Mouse (Mus musculus) lung, postnatal 0 days (tissue): Measurements from ENCODE around the gene Pnpla8. TPM values are rescaled to one million over a fixed set of nuclear protein-coding genes. Genes with fewer than 3 reads are reported as not detected.

Experiments used
- ATAC-seq: fragments of 200-750 bp; cut with Nextera tagmentation; 2 replicates; pipeline ENCODE4 v1.8.0; 2017; ENCODE audit warnings: moderate library complexity
- DNase-seq: peaks from one replicate; pipeline ENCODE4 v3.0.0-alpha.2; 2016; ENCODE audit warnings: low spot score
- H3K27ac ChIP-seq: fragments of 300-500 bp; sonication (generic); 2 replicates; pipeline ENCODE4 v1.5.1; 2014; ENCODE audit warnings: antibody characterized with exemption, mild to moderate bottlenecking, low read length, mixed read lengths
- H3K27me3 ChIP-seq: fragments of 300-500 bp; sonication (generic); replicated peaks from 2 replicates; pipeline ENCODE4 v1.6.1; 2014; ENCODE audit warnings: low read length, mixed read lengths; ENCODE audit not compliant: insufficient read depth
- H3K36me3 ChIP-seq: fragments of 300-500 bp; sonication (generic); 2 replicates; pipeline ENCODE4 v1.6.1; 2014; ENCODE audit warnings: low read length, mixed read lengths; ENCODE audit not compliant: insufficient read depth
- H3K4me1 ChIP-seq: fragments of 300-500 bp; sonication (generic); 2 replicates; pipeline ENCODE4 v1.6.1; 2014; ENCODE audit warnings: antibody characterized with exemption, low read depth, low read length, mixed read lengths; ENCODE audit not compliant: insufficient read depth
- H3K4me2 ChIP-seq: fragments of 300-500 bp; sonication (generic); replicated peaks from 2 replicates; pipeline ENCODE4 v1.6.1; 2014; ENCODE audit warnings: low read depth, mild to moderate bottlenecking, low read length, moderate library complexity, mixed read lengths
- H3K4me3 ChIP-seq: fragments of 300-500 bp; sonication (generic); 2 replicates; pipeline ENCODE4 v1.5.1; 2014; ENCODE audit warnings: low read depth, low read length
- H3K9ac ChIP-seq: fragments of 300-500 bp; sonication (generic); replicated peaks from 2 replicates; pipeline ENCODE4 v1.6.1; 2014; ENCODE audit warnings: low read depth, mild to moderate bottlenecking
- H3K9me3 ChIP-seq: fragments of 300-500 bp; sonication (generic); 2 replicates; pipeline ENCODE4 v1.6.1; 2016; ENCODE audit warnings: low read length, mixed read lengths
- CTCF ChIP-seq: IDR thresholded peaks from 2 replicates; pipeline ENCODE4 v1.5.1; 2016; ENCODE audit warnings: antibody characterized with exemption, mild to moderate bottlenecking
- EP300 ChIP-seq: IDR thresholded peaks from 2 replicates; pipeline ENCODE4 v1.6.1; 2016; ENCODE audit warnings: antibody characterized with exemption, mild to moderate bottlenecking, control low read depth
- WGBS: fragments of 180-500 bp; shearing (Covaris S2); extraction: QIAGEN DNeasy Blood & Tissue Kit; methylation state at CpG from one replicate; pipeline ENCODE4 v1.1.7; 2014; 5-methylcytosine and 5-hydroxymethylcytosine counted together
- polyA plus RNA-seq: library from polyadenylated mRNA; unstranded; fragments of >200 nt; fragmentation: Nextera tagmentation; extraction: Ambion mirVana; gene quantifications from 2 replicates; pipeline ENCODE4 v1.2.1, GENCODE M21; 2015

The Pnpla8 gene
- polyA plus RNA-seq, 1 experiment from 2014 or later, result 72.4 TPM

DNA sequence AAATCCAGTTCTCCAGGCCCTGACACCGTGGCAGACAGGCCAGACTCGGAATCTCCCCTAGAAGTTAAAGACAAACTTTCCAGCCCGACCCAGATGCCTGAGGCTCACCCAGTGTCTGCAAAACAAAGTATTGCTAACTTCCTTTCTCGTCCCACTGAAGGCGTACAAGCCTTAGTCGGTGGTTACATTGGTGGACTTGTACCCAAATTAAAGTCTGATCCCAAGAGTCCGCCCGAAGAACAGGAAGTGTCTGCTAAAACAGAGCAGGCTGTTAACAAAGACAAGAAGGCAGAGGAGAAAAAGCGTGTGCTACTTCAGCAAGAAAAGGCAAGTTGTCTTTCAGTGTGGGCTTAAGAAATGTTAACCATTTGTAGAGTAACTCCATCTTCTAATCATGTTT lies 62.2 kb downstream of the Pnpla8 start:
- Histone ChIP-seq H3K4me1 (no peaks in the 10 kb centered on the region), H3K4me2 (no peak overlapping the region), H3K27ac (no peak overlapping the region), H3K36me3 (0 out of 2 replicates have a peak, but pooled peaks cover 8% of the 10 kb centered on the region), H3K9me3 (no peaks in the 10 kb centered on the region), H3K9ac (no peak overlapping the region), H3K4me3 (no peak overlapping the region), H3K27me3 (no peaks in the 10 kb centered on the region)
- WGBS, result 44% methylated on average over 9 of the region's 9 CpGs
- no peak for TF ChIP-seq EP300
- TF ChIP-seq CTCF, result no peak
- DNase-seq, result peak; percentile 20
- no peak for ATAC-seq

DNA sequence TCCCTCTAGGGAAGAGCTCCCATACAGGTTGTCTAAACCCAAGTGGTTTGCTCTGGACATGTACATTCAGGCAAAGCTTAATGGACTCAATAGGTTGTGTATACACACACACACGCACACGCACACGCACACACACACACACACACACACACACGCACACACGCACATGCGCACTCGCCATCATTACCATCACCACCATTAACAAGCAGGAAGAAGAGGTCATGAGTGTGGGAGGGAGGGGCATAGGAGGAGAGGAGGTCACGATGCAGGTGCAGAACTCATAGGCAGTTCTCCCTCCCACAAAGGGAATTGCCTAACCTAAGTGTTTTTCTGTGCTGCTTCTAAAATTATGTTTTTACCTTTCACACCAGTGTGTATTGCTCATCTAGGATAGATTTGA lies 65.8 kb downstream of the Pnpla8 start:
- no peak for TF ChIP-seq CTCF
- TF ChIP-seq EP300, result no peak
- peaks cover 19% of the 10 kb centered on the region; the same call in 1 of the 2 replicates for H3K36me3 ChIP-seq
- 93% methylated on average over 8 of the region's 8 CpGs for WGBS

DNA sequence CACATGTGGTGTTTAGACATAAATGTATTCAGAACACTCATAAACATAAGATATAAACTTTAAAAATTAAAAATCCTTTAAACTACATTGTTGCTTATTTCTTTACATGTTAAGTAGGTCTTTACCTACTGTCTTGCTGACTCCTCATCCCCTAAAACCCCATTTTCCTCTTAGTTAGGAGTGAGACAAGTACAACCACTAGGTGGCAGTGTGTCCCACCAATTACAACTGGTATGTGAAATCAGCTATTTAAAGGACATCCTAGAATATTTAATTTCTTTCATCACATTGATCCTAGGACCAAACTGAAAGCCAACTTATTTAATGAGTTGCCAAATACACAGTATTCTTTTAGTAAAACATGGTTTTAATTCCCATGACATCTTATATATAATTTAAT lies 71.1 kb downstream of the Pnpla8 start:
- Histone ChIP-seq H3K36me3 (peaks cover 11% of the 10 kb centered on the region; the same call in 1 of the 2 replicates), H3K27ac (no peak overlapping the region), H3K4me2 (no peak overlapping the region), H3K9ac (no peak overlapping the region), H3K27me3 (no peaks in the 10 kb centered on the region), H3K4me1 (no peaks in the 10 kb centered on the region), H3K4me3 (no peak overlapping the region), H3K9me3 (no peaks in the 10 kb centered on the region)
- DNase-seq (peak; percentile 83), ATAC-seq (peak; percentile 38; the same call in 1 of the 2 replicates)
- no peak for TF ChIP-seq EP300
- TF ChIP-seq CTCF, result peak; percentile 86

More for the DNA sequence above, 65.8 kb downstream of the Pnpla8 start:
- no peak overlapping the region for H3K27ac ChIP-seq
- no peaks in the 10 kb centered on the region for H3K4me1 ChIP-seq
- ATAC-seq, result no peak
- H3K4me3 ChIP-seq, result no peak overlapping the region
- H3K9ac ChIP-seq, result no peak overlapping the region
- H3K4me2 ChIP-seq, result no peak overlapping the region
- DNase-seq, result no peak
- H3K9me3 ChIP-seq, result no peaks in the 10 kb centered on the region
- H3K27me3 ChIP-seq, result no peaks in the 10 kb centered on the region

DNA sequence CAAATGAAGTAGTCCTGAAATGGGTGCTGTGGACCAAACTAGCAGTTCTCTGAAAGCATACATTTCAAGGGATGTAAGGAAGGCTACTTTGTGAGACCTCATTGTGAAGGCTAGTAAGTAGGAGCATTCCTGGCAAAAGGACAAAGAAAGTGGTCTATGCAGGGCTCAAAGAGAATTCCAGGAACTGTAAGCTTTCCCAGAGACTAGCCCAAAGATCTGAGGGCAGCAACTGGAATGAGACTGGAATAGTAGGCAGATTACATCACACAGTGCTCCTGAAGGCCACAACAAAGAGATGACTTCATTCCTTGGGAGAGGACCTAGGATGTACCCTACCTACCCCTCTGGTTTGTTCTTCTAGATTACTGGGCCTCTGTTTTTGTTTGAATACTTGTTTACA lies 79.6 kb downstream of the Pnpla8 start:
- ATAC-seq (no peak), DNase-seq (no peak)
- no peaks in the 10 kb centered on the region for H3K9me3 ChIP-seq
- no peak overlapping the region for H3K27ac ChIP-seq
- H3K36me3 ChIP-seq, result 0 out of 2 replicates have a peak, but pooled peaks cover 3% of the 10 kb centered on the region
- H3K27me3 ChIP-seq, result no peaks in the 10 kb centered on the region
- H3K9ac ChIP-seq, result no peak overlapping the region
- H3K4me1 ChIP-seq, result no peaks in the 10 kb centered on the region
- H3K4me3 ChIP-seq, result no peak overlapping the region
- TF ChIP-seq EP300 (no peak), CTCF (no peak)
- no peak overlapping the region for H3K4me2 ChIP-seq

DNA sequence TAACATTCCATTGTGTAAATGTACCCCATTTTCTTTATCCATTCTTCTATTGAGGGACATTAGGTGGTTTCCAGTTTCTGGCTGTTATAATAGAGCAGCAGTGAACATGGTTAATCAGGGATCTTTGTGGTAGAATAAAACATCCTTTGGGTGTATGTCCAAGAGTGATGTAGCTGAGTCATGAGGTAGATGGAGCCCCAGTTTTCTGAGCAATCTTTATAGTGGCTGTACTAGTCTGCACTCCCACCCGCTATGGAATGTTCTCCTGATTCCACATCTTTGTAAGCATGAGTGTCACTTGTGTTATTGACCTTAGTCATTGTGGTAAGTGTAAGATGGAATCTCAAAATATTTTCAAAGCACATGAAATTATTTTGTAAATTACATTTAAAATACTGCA lies 82.8 kb downstream of the Pnpla8 start:
- H3K4me1 ChIP-seq, result no peaks in the 10 kb centered on the region
- no peak for DNase-seq
- H3K4me2 ChIP-seq, result no peak overlapping the region
- H3K4me3 ChIP-seq, result no peak overlapping the region
- H3K27ac ChIP-seq, result no peak overlapping the region
- no peak overlapping the region for H3K9ac ChIP-seq
- no peak for ATAC-seq
- H3K27me3 ChIP-seq, result no peaks in the 10 kb centered on the region
- H3K9me3 ChIP-seq, result no peaks in the 10 kb centered on the region
- H3K36me3 ChIP-seq, result peaks cover 12% of the 10 kb centered on the region
- no peak for TF ChIP-seq EP300
- no peak for TF ChIP-seq CTCF
- WGBS, result 76% methylated on average over 1 of the region's 1 CpGs

DNA sequence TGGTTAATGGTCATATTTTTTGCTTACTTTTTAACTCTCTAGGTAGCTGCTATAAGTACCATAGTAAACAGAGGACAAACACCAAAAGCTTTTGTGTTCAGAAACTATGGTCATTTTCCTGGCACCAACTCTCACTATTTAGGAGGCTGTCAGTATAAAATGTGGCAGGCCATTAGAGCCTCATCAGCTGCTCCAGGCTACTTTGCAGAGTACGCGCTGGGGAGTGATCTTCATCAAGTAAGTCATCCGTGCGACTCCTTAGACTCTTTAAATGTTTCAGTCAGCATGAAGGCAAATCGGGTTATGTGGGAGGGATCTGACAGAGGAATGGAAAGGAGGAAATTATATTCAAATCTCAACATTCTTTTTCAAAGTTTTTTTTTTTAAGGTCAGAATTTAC lies 83.7 kb downstream of the Pnpla8 start:
- DNase-seq, result peak; percentile 77

DNA sequence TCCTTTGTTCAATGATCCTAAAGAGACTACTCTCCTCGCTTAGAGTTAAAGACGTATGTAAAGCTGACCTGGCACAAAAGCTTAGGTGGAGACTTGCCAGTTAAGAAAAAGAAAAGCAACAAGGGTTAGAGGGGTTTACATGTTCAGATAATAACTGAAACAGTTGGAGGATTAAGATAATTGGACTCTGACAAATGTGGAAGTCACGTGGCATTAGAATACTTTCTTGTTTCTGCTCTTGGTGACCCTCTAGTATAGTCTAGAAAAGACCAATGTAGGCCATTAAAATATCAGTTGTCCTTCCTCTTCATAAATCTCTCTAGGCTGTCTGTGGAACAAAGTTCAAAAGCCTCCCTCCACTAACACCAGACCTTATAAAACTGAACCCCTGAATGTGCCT lies 87.1 kb downstream of the Pnpla8 start:
- Histone ChIP-seq H3K9me3 (no peaks in the 10 kb centered on the region), H3K9ac (no peak overlapping the region), H3K4me1 (no peaks in the 10 kb centered on the region), H3K27ac (no peak overlapping the region), H3K36me3 (peaks cover 10% of the 10 kb centered on the region), H3K4me2 (no peak overlapping the region), H3K4me3 (no peak overlapping the region), H3K27me3 (no peaks in the 10 kb centered on the region)
- DNase-seq (no peak), ATAC-seq (no peak)
- no peak for TF ChIP-seq CTCF
- TF ChIP-seq EP300, result no peak
- 84% methylated on average over 3 of the region's 3 CpGs for WGBS

More for the DNA sequence above, 83.7 kb downstream of the Pnpla8 start:
- Histone ChIP-seq H3K4me3 (no peak overlapping the region), H3K9me3 (no peaks in the 10 kb centered on the region), H3K27ac (no peak overlapping the region), H3K9ac (no peak overlapping the region), H3K4me2 (no peak overlapping the region), H3K36me3 (peaks cover 12% of the 10 kb centered on the region), H3K4me1 (no peaks in the 10 kb centered on the region), H3K27me3 (no peaks in the 10 kb centered on the region)
- 54% methylated on average over 5 of the region's 5 CpGs for WGBS
- TF ChIP-seq EP300 (no peak), CTCF (no peak)
- ATAC-seq, result peak; percentile 80
